Mouse (Mus musculus) stomach, postnatal 0 days (tissue): ENCODE results near the gene Pxdc1.

Experiments
- CTCF ChIP-seq: IDR thresholded peaks from 2 replicates; pipeline ENCODE4 v1.5.1; 2016; ENCODE audit warnings: antibody characterized with exemption, low read depth, mild to moderate bottlenecking, moderate library complexity
- EP300 ChIP-seq: optimal IDR thresholded peaks from 2 replicates; pipeline ENCODE3; 2016; ENCODE audit warnings: antibody characterized with exemption

GRCm38 (mm10) chr13:34675847-34676383 is 22.6 kb upstream of the Pxdc1 start:
- TF ChIP-seq EP300 (no peak), CTCF (no peak)
